Mouse (Mus musculus) heart, embryonic 12.5 days (tissue): ENCODE data around the gene B3galnt2. TPM values are rescaled to one million over a fixed set of nuclear protein-coding genes. Genes with fewer than 3 reads are reported as not detected.
"Not testable (repeated sequence)": the region's sequence is repeated elsewhere in the genome, so short reads cannot be mapped to it uniquely, and the experiment has no call there.

Experiments
- ATAC-seq: fragments of 200-750 bp; cut with Nextera tagmentation; 2 replicates; pipeline ENCODE4 v1.8.0; 2017; ENCODE audit warnings: moderate TSS enrichment, moderate library complexity; ENCODE audit not compliant: insufficient number of reproducible peaks, low FRiP score
- H3K27ac ChIP-seq: fragments of 300-500 bp; sonication (generic); 2 replicates; pipeline ENCODE4 v1.5.1; 2016; ENCODE audit warnings: mild to moderate bottlenecking, moderate library complexity; ENCODE audit not compliant: poor library complexity, severe bottlenecking
- H3K27me3 ChIP-seq: fragments of 300-500 bp; sonication (generic); replicated peaks from 2 replicates; pipeline ENCODE4 v1.6.1; 2016; ENCODE audit warnings: mild to moderate bottlenecking, moderate library complexity
- H3K36me3 ChIP-seq: fragments of 300-500 bp; sonication (generic); 2 replicates; pipeline ENCODE4 v1.6.1; 2016; ENCODE audit warnings: mild to moderate bottlenecking, moderate library complexity
- H3K4me1 ChIP-seq: fragments of 300-500 bp; sonication (generic); replicated peaks from 2 replicates; pipeline ENCODE4 v1.6.1; 2016; ENCODE audit warnings: mild to moderate bottlenecking
- H3K4me2 ChIP-seq: fragments of 300-500 bp; sonication (generic); 2 replicates; pipeline ENCODE4 v1.6.1; 2016; ENCODE audit warnings: mild to moderate bottlenecking, moderate library complexity
- H3K4me3 ChIP-seq: fragments of 300-500 bp; sonication (generic); 2 replicates; pipeline ENCODE4 v1.5.1; 2016; ENCODE audit warnings: mild to moderate bottlenecking
- H3K9ac ChIP-seq: fragments of 300-500 bp; sonication (generic); 2 replicates; pipeline ENCODE4 v1.6.1; 2016; ENCODE audit warnings: mild to moderate bottlenecking, moderate library complexity
- H3K9me3 ChIP-seq: fragments of 300-500 bp; sonication (generic); replicated peaks from 2 replicates; pipeline ENCODE4 v1.6.1; 2016; ENCODE audit warnings: mild to moderate bottlenecking, moderate library complexity
- WGBS: fragments of 180-500 bp; shearing (Covaris S2); methylation state at CpG from one replicate; pipeline ENCODE4 v1.1.7; 2016; 5-methylcytosine and 5-hydroxymethylcytosine counted together
- polyA plus RNA-seq: library from polyadenylated mRNA; unstranded; fragments of >200 nt; fragmentation: Nextera tagmentation; extraction: Ambion mirVana; gene quantifications from 2 replicates; pipeline ENCODE4 v1.2.1, GENCODE M21; 2016

The B3galnt2 gene
- polyA plus RNA-seq, 1 experiment from 2014 or later, result 24.8 TPM

DNA sequence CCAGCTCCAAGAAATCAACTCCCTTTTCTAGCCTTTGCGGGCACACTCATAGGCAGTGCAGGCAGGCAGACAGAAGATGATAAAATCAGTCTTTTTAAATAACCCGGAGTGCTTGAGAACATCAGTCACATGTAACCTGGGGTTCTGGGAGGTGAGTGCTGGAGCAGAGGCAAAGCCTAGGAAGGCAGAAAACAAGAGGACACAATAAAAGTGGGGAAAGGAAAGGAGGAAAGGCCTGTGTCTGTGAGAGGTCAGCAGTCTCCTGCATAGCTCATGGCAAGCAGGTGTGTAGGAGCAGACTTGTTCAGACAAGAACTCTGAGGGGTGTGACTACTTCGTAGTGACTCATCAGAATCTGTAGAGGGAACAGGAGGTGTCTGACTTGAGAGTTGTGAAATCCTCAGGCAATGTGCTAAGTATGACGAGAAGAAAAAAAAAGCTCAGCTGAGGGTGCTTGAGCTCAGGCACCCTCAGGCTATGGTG is 14.4 kb downstream of the B3galnt2 start:
- H3K27me3 ChIP-seq, result no peaks in the 10 kb centered on the region
- H3K9ac ChIP-seq, result no peak overlapping the region
- WGBS, result 71% methylated on average over 4 of the region's 4 CpGs
- H3K4me2 ChIP-seq, result no peak overlapping the region
- H3K4me1 ChIP-seq, result peaks cover 9% of the 10 kb centered on the region
- ATAC-seq, result peak; percentile 91
- no peak overlapping the region for H3K4me3 ChIP-seq
- no peak overlapping the region for H3K27ac ChIP-seq
- H3K9me3 ChIP-seq, result no peaks in the 10 kb centered on the region
- peaks cover 10% of the 10 kb centered on the region for H3K36me3 ChIP-seq

DNA sequence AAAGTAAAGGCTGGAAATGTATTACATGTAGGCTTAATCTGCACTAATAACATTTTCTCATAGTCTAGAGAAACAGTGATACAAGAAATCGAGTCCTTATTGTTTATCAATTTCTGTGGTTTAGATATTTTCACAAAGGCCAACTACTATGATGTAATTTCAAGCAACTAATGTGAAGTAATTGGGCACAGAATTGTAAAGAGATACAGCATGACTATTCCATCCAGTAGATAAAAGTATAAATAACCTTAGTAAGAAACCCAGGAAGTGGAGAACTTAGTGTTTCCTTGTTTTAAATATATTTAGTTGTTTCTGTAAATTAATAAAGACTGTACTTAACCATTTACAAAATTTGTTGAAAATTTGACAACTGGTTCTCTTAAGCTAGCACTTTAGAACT is 15.5 kb downstream of the B3galnt2 start:
- no peak for ATAC-seq
- 79% methylated on average over 1 of the region's 1 CpGs for WGBS
- no peak overlapping the region for H3K27ac ChIP-seq

DNA sequence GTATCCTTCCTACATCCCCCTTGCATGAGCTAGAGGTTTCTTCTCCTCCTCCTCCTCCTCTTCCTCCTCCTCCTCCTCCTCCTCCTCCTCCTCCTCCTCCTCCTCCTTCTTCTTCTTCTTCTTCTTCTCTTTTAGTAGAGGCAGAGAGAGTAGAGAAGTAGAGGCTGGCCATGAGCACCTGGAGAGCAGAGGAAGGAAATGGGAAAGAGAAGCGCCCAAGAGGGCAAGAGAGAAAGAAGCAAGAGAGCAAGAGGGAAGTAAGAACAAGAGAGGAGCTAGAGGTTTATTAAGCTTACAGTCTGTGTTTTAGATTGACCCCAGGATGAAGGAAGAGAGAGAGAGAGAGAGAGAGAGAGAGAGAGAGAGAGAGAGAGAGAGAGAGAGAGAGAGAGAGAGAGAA is 27.6 kb downstream of the B3galnt2 start:
- H3K4me1 ChIP-seq, H3K9ac ChIP-seq, H3K4me3 ChIP-seq, H3K27ac ChIP-seq, H3K27me3 ChIP-seq, H3K9me3 ChIP-seq, H3K4me2 ChIP-seq: not testable (repeated sequence)
- ATAC-seq, result 0 out of 2 replicates have a peak, but pooled peaks have one; percentile 71
- WGBS, result 71% methylated on average over 1 of the region's 1 CpGs
- peaks cover 16% of the 10 kb centered on the region for H3K36me3 ChIP-seq

More for the DNA sequence above, 15.5 kb downstream of the B3galnt2 start:
- Histone ChIP-seq H3K9ac (no peak overlapping the region), H3K4me3 (no peak overlapping the region), H3K4me2 (no peak overlapping the region), H3K4me1 (peaks cover 9% of the 10 kb centered on the region), H3K27me3 (no peaks in the 10 kb centered on the region), H3K36me3 (peaks cover 11% of the 10 kb centered on the region), H3K9me3 (no peaks in the 10 kb centered on the region)

DNA sequence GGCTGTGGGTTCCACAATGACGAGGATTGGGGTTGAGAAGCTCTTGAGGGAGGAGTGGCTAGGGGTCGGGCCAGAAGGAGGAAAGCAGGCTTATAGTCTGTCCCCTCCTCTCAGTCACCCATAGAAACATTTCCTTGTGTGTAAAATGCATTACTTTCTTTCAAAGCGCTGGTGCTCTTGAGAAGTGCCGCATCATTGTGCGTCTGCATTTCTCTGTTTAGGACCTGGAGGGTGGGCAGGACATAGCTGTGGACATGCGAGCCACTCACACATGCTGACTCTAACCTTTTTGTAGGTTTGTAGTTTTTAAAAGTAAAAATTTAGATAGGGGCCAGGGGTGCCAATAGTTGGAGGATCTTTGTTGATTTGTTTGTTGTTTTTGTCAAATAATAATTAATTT is 29.3 kb downstream of the B3galnt2 start:
- 77% methylated on average over 6 of the region's 6 CpGs for WGBS
- no peak overlapping the region for H3K27ac ChIP-seq
- peak; percentile 81 for ATAC-seq

DNA sequence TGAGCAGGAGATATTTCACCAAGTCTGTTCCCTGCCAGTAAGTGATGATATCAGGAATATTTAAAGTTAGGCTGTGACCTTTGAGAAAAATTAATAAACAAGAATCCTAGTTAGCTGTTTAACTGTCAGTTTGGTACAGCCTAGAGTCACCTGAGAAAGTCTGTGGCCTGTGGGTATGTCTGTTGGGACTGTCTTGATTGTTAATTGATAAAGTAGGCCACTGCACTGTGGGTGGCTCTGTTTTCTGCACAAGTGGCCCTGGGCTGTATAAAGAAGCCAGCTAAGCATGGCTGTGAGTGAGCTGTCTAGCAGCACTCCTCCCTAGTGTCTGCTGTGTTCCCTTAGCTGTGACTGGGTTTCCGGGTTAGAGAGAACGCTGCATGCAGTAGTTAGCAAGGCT is 34.9 kb downstream of the B3galnt2 start:
- Histone ChIP-seq H3K4me3 (no peak overlapping the region), H3K4me2 (no peak overlapping the region), H3K36me3 (peaks cover 36% of the 10 kb centered on the region), H3K4me1 (no peaks in the 10 kb centered on the region), H3K27ac (no peak overlapping the region), H3K9ac (no peak overlapping the region), H3K27me3 (no peaks in the 10 kb centered on the region), H3K9me3 (no peaks in the 10 kb centered on the region)
- 91% methylated on average over 2 of the region's 2 CpGs for WGBS
- no peak for ATAC-seq

More for the DNA sequence above, 29.3 kb downstream of the B3galnt2 start:
- no peaks in the 10 kb centered on the region for H3K27me3 ChIP-seq
- H3K36me3 ChIP-seq, result peaks cover 22% of the 10 kb centered on the region
- H3K4me1 ChIP-seq, result no peaks in the 10 kb centered on the region
- H3K9ac ChIP-seq, result no peak overlapping the region
- no peak overlapping the region for H3K4me3 ChIP-seq
- no peaks in the 10 kb centered on the region for H3K9me3 ChIP-seq
- no peak overlapping the region for H3K4me2 ChIP-seq

DNA sequence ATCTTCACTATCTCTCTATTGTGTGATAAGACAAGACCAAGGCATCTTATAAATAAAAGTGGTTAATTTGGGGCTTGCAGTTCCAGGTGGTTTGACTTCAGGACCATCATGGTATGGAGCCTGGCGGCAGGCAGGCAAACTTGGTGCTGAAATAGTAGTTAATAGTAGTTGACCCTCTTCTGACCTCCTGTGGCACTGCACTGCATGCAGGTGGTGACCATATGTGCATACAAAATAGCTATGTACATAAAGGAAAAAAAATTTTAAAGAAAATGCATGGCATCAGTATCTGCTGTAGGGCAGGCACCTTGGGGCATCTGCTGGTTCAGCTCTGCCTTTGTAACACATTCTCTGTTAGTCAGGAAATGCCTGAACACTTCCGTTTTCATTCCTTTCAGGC is 36.1 kb downstream of the B3galnt2 start:
- Histone ChIP-seq H3K27ac (no peak overlapping the region), H3K27me3 (no peaks in the 10 kb centered on the region), H3K9ac (no peak overlapping the region), H3K4me2 (no peak overlapping the region), H3K9me3 (no peaks in the 10 kb centered on the region), H3K4me3 (no peak overlapping the region), H3K4me1 (no peaks in the 10 kb centered on the region), H3K36me3 (peaks cover 45% of the 10 kb centered on the region)
- 62% methylated on average over 2 of the region's 2 CpGs for WGBS
- ATAC-seq, result no peak

DNA sequence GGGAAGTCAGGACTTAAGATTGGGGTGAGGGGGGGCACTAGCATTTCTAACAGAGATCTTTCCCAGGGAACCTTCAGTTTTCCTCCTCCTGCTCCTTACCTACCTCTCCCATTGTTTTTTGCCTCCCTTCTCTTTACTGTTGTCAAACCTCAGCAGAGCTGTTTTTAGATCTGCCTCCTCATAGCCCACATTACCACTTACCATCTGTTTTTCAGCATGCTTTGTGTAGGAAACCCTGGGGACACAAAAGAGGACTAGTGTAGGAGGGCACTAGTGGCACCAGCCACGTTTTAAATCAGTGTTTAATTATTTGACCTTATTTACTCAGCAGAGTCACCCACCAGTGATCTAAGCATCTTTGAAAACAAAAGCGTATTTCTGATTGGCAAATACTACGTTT is 38.8 kb downstream of the B3galnt2 start:
- no peak for ATAC-seq
- H3K4me2 ChIP-seq, result no peak overlapping the region
- H3K9me3 ChIP-seq, result no peaks in the 10 kb centered on the region
- no peaks in the 10 kb centered on the region for H3K4me1 ChIP-seq
- no peak overlapping the region for H3K4me3 ChIP-seq
- no peak overlapping the region for H3K27ac ChIP-seq
- whole genome bisulfite sequencing, result 81% methylated on average over 3 of the region's 3 CpGs
- peaks cover 60% of the 10 kb centered on the region for H3K36me3 ChIP-seq
- H3K9ac ChIP-seq, result no peak overlapping the region
- no peaks in the 10 kb centered on the region for H3K27me3 ChIP-seq

DNA sequence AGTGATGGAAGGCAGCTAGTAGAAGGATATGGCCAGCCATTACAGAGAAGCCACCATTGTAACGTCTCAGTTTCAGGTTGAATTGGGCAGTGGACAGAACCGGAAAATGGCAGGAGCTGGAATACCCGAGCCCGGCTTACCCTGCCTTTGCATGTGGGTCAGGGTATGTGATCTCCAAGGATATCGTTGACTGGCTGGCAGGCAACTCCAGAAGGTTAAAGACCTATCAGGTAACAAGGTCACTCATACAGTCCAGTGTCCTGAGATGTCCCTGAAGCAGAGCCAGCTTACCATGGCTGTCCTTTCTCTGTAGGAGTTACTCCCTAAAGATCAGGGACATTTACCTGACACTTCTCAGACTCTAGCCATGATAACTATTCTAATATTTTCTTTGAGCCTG is 40.8 kb downstream of the B3galnt2 start:
- no peak for ATAC-seq
- Histone ChIP-seq H3K36me3 (peaks cover 76% of the 10 kb centered on the region), H3K27me3 (no peaks in the 10 kb centered on the region), H3K4me2 (no peak overlapping the region), H3K9ac (no peak overlapping the region), H3K4me3 (no peak overlapping the region), H3K27ac (no peak overlapping the region), H3K9me3 (no peaks in the 10 kb centered on the region), H3K4me1 (no peaks in the 10 kb centered on the region)
- 89% methylated on average over 5 of the region's 5 CpGs for WGBS

DNA sequence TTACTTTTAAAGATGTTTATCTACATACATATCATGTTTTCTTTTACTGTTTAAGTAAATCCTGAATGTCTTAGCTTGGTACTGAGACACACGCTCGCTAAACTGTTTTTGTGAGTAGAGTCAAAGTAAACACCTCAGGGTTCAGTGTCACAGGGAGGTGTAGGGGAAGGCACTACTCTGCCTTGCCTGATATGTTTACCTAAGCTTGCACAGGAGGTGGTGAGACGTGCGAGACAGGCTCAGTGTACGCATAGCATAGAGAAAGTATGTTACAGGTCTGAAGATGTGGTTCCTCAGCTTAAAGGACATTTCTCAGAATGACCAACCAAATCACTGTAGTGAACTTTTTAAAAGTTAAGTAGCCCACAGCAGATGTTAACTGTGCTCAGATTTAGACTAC is 43.2 kb downstream of the B3galnt2 start:
- WGBS, result 85% methylated on average over 5 of the region's 5 CpGs

DNA sequence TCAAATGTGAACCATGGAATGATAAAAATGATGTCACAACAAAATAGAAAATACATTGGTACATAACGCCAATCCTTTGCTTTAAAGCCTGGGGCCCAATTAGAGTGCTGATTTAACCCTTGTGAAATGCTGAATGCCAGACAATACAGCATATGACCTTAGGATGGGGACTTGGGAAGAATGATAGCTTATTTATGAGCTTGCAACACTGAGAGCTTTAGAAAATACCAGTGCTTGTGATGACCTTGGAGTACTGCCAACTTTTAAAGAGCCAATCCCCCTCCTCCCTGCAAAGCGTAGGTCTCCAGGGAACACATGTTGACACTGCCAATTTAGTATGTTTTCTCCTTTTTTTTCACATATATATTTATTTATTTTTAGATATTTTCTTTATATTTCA is 48.4 kb downstream of the B3galnt2 start:
- no peaks in the 10 kb centered on the region for H3K4me1 ChIP-seq
- H3K4me3 ChIP-seq, result no peak overlapping the region
- peaks cover 79% of the 10 kb centered on the region for H3K36me3 ChIP-seq
- H3K9ac ChIP-seq, result no peak overlapping the region
- ATAC-seq, result peak; percentile 11; the same call in 1 of the 2 replicates
- WGBS, result 75% methylated on average over 2 of the region's 2 CpGs
- H3K27me3 ChIP-seq, result no peaks in the 10 kb centered on the region
- H3K4me2 ChIP-seq, result no peak overlapping the region
- H3K9me3 ChIP-seq, result no peaks in the 10 kb centered on the region
- no peak overlapping the region for H3K27ac ChIP-seq

More for the DNA sequence above, 43.2 kb downstream of the B3galnt2 start:
- no peak overlapping the region for H3K4me2 ChIP-seq
- no peaks in the 10 kb centered on the region for H3K27me3 ChIP-seq
- ATAC-seq, result no peak
- H3K27ac ChIP-seq, result no peak overlapping the region
- no peak overlapping the region for H3K4me3 ChIP-seq
- no peaks in the 10 kb centered on the region for H3K9me3 ChIP-seq
- no peak overlapping the region for H3K9ac ChIP-seq
- H3K36me3 ChIP-seq, result peaks cover 89% of the 10 kb centered on the region
- no peaks in the 10 kb centered on the region for H3K4me1 ChIP-seq

DNA sequence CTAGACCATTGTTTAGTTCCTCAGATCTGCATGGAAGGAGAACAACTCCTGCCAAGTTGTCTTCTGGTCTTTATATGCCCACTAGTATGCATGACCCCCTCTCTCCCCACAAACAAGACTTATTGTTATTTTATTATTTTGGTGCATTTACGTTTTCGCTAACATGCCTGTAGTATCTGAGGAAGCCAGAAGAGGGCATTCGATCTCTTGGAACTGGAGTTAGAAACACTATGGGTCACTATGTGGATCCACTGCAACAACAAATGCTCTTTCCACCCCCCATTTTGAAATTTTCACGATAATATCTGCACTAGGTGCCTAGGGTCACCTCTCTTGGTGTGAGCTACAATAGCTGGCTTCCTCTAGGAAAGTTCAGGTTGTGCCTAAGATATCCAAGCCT is 49.8 kb downstream of the B3galnt2 start:
- H3K36me3 ChIP-seq, result peaks cover 78% of the 10 kb centered on the region
- no peak for ATAC-seq
- H3K4me2 ChIP-seq, result no peak overlapping the region
- H3K9ac ChIP-seq, result no peak overlapping the region
- no peak overlapping the region for H3K4me3 ChIP-seq
- H3K27me3 ChIP-seq, result no peaks in the 10 kb centered on the region
- no peak overlapping the region for H3K27ac ChIP-seq
- no peaks in the 10 kb centered on the region for H3K4me1 ChIP-seq
- no peaks in the 10 kb centered on the region for H3K9me3 ChIP-seq
- WGBS, result 82% methylated on average over 4 of the region's 4 CpGs

DNA sequence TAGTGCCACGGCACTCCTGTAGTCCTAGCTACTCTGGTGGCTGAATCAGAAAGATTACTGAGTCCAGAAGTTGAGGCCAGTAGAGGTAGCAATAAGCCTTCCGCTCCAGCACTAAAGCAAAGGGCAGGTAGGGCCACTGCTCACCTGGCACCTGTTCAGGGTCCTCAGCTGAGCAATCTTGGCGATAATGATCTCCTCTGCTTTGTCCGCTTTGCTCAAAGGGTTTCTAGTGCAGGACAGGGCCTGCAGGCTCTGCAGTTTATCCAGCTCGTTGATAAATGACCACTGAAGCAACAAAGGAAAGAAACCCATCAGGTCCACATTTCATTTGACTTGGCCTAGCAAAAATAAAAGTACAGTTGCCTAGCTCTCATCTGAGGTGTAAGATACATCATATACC is 50.7 kb downstream of the B3galnt2 start:
- Histone ChIP-seq H3K27me3 (no peaks in the 10 kb centered on the region), H3K36me3 (peaks cover 74% of the 10 kb centered on the region), H3K9me3 (no peaks in the 10 kb centered on the region), H3K4me1 (no peaks in the 10 kb centered on the region), H3K9ac (no peak overlapping the region), H3K4me3 (no peak overlapping the region), H3K27ac (no peak overlapping the region), H3K4me2 (no peak overlapping the region)
- whole genome bisulfite sequencing, result 85% methylated on average over 5 of the region's 5 CpGs
- no peak for ATAC-seq
